Mouse (Mus musculus): ENCODE data around the gene Wbp1l.
"Not testable (repeated sequence)": the region's sequence is repeated elsewhere in the genome, so short reads cannot be mapped to it uniquely, and the experiment has no call there.

The Wbp1l gene

GRCm38 (mm10) chr19:46598720-46599252 is at the start of gene Wbp1l:
TSS of gene Wbp1l (plus strand) at chr19:46599084.
- DNase-seq: peak; percentile 99

GRCm38 (mm10) chr19:46550385-46550784 is 48.5 kb upstream of the Wbp1l start:
- no peak for DNase-seq

- DNase-seq: no peak
These were observed 46.4 kb upstream of the Wbp1l start for GRCm38 (mm10) chr19:46552496-46552895.

- DNase-seq: no peak
These were observed 45.3 kb upstream of the Wbp1l start for GRCm38 (mm10) chr19:46553541-46553955.

GRCm38 (mm10) chr19:46558009-46558408 is 40.9 kb upstream of the Wbp1l start:
- no peak for DNase-seq

- peak; percentile 71 for DNase-seq
These were observed 40.3 kb upstream of the Wbp1l start for GRCm38 (mm10) chr19:46558631-46559030.

- DNase-seq: peak; percentile 85
These were observed 36.8 kb upstream of the Wbp1l start for GRCm38 (mm10) chr19:46562132-46562531.

GRCm38 (mm10) chr19:46562581-46563515 is 36.0 kb upstream of the Wbp1l start:
- DNase-seq: peak; percentile 85

- no peak for DNase-seq
These were observed 35.3 kb upstream of the Wbp1l start for GRCm38 (mm10) chr19:46563603-46564002.

GRCm38 (mm10) chr19:46564043-46564462 is 34.8 kb upstream of the Wbp1l start:
- no peak for DNase-seq

GRCm38 (mm10) chr19:46571211-46571877 is 27.5 kb upstream of the Wbp1l start:
- DNase-seq: not testable (repeated sequence)

- DNase-seq: no peak
These were observed 27.0 kb upstream of the Wbp1l start for GRCm38 (mm10) chr19:46571878-46572244.

GRCm38 (mm10) chr19:46572548-46572947 is 26.3 kb upstream of the Wbp1l start:
- DNase-seq: no peak

- DNase-seq: peak; percentile 93
These were observed 25.6 kb upstream of the Wbp1l start, which contains the start of the genes Arl3 and Sfxn2 for GRCm38 (mm10) chr19:46572951-46573937. TSS of gene Arl3 (minus strand) at chr19:46573198. TSS of gene Sfxn2 (plus strand) at chr19:46573365.

GRCm38 (mm10) chr19:46573990-46574389 is 24.9 kb upstream of the Wbp1l start:
- DNase-seq: peak; percentile 54

- no peak for DNase-seq
These were observed 23.7 kb upstream of the Wbp1l start for GRCm38 (mm10) chr19:46575196-46575595.

- peak; percentile 88 for DNase-seq
These were observed 10.9 kb upstream of the Wbp1l start for GRCm38 (mm10) chr19:46587823-46588508.

GRCm38 (mm10) chr19:46591575-46591974 is 7.3 kb upstream of the Wbp1l start:
- no peak for DNase-seq

- DNase-seq: no peak
These were observed 6.0 kb upstream of the Wbp1l start for GRCm38 (mm10) chr19:46592751-46593439.

- DNase-seq: no peak
These were observed 697 bp upstream of the Wbp1l start for GRCm38 (mm10) chr19:46598187-46598586.

All from cerebellum, adult 9-10 months (tissue).